Mouse (Mus musculus): ENCODE measurements around the gene Fam184a.
"Not testable (repeated sequence)": the region's sequence is repeated elsewhere in the genome, so short reads cannot be mapped to it uniquely, and the experiment has no call there.

Fam184a gene

GRCm38 (mm10) chr10:53688952-53689584 is 61.9 kb downstream of the Fam184a start:
- DNase-seq (ENCODE audit: low spot score in 2 of 2), result no peak

- no peak for DNase-seq (ENCODE audit: low spot score in 2 of 2)
These were observed 62.4 kb downstream of the Fam184a start for GRCm38 (mm10) chr10:53688533-53688932.

GRCm38 (mm10) chr10:53687888-53688287 is 63.0 kb downstream of the Fam184a start:
- no peak for DNase-seq (ENCODE audit: low spot score in 2 of 2)

GRCm38 (mm10) chr10:53685806-53686205 is 65.1 kb downstream of the Fam184a start:
- no peak for DNase-seq (ENCODE audit: low spot score in 2 of 2)

- DNase-seq (ENCODE audit: low spot score in 2 of 2), result no peak
These were observed 67.7 kb downstream of the Fam184a start for GRCm38 (mm10) chr10:53683226-53683625.

GRCm38 (mm10) chr10:53679690-53680557 is 71.0 kb downstream of the Fam184a start:
- no peak for DNase-seq (ENCODE audit: low spot score in 2 of 2)

GRCm38 (mm10) chr10:53661788-53662187 is 89.1 kb downstream of the Fam184a start:
- DNase-seq (ENCODE audit: low spot score in 2 of 2), result no peak

GRCm38 (mm10) chr10:53654239-53654638 is 96.7 kb downstream of the Fam184a start:
- not testable (repeated sequence) for DNase-seq (ENCODE audit: low spot score in 2 of 2)

GRCm38 (mm10) chr10:53650683-53651082 is 100.2 kb downstream of the Fam184a start:
- DNase-seq (ENCODE audit: low spot score in 2 of 2), result no peak

GRCm38 (mm10) chr10:53641507-53641906 is 109.4 kb downstream of the Fam184a start:
- DNase-seq (ENCODE audit: low spot score in 2 of 2), result no peak

GRCm38 (mm10) chr10:53635246-53635971 is 115.5 kb downstream of the Fam184a start:
- DNase-seq (ENCODE audit: low spot score in 2 of 2), result no peak

- DNase-seq (ENCODE audit: low spot score in 2 of 2), result no peak
These were observed 116.8 kb downstream of the Fam184a start for GRCm38 (mm10) chr10:53634160-53634559.

GRCm38 (mm10) chr10:53630339-53630738 is 120.6 kb downstream of the Fam184a start, which contains the start of gene Mcm9:
Mcm9 (minus strand) TSS chr10:53630439.
- DNase-seq (ENCODE audit: low spot score in 2 of 2), result not testable (repeated sequence)

- DNase-seq (ENCODE audit: low spot score in 2 of 2), result peak; percentile 83 to 97
These were observed 121.0 kb downstream of the Fam184a start for GRCm38 (mm10) chr10:53629918-53630250.

- DNase-seq (ENCODE audit: low spot score in 2 of 2), result peak; percentile 94 to 96
These were observed 121.5 kb downstream of the Fam184a start for GRCm38 (mm10) chr10:53629247-53629917.

GRCm38 (mm10) chr10:53615850-53616616 is 134.9 kb downstream of the Fam184a start:
- no peak for DNase-seq (ENCODE audit: low spot score in 2 of 2)

- DNase-seq (ENCODE audit: low spot score in 2 of 2), result no peak
These were observed 137.0 kb downstream of the Fam184a start for GRCm38 (mm10) chr10:53613955-53614354.

- DNase-seq (ENCODE audit: low spot score in 2 of 2), result no peak
These were observed 138.8 kb downstream of the Fam184a start for GRCm38 (mm10) chr10:53612172-53612571.

GRCm38 (mm10) chr10:53608274-53608673 is 142.6 kb downstream of the Fam184a start:
- no peak for DNase-seq (ENCODE audit: low spot score in 2 of 2)

GRCm38 (mm10) chr10:53605328-53605727 is 145.6 kb downstream of the Fam184a start:
- no peak for DNase-seq (ENCODE audit: low spot score in 2 of 2)

GRCm38 (mm10) chr10:53598821-53599220 is 152.1 kb downstream of the Fam184a start:
- DNase-seq (ENCODE audit: low spot score in 2 of 2), result peak; percentile 14 to 29

All from spleen, postnatal 10 days (tissue).